Mouse (Mus musculus): ENCODE data around the gene Gm49378.
A peak's percentile ranks its signal among the peaks of the same experiment; 100 is the strongest.

Gm49378 gene

GRCm38 (mm10) chr14:55589771-55590448 is 47.8 kb downstream of the Gm49378 start:
- DNase-seq: no peak

DNA sequence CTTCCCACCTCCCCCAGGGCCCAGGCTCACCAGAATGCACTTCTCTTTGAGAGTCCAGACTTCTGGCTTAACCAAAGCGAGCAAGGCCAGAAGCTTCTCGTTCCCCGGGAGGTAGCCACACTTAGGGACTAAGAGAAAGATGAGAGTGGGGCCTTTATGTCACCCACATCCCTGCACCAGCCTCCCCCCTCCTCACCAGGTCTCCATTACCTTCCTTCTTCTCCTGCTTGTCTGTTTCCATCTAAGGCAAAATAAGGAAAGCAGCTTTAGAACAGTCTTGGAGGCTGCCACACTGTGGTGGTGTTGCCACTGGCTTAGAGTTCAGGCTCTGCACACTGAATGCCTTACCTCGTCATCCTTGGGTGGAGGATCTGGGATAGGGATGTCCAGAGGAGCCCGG is 48.4 kb downstream of the Gm49378 start:
- DNase-seq: no peak

- no peak for DNase-seq
Measured at GRCm38 (mm10) chr14:55586149-55586548, 51.5 kb downstream of the Gm49378 start.

- DNase-seq: no peak
Measured at GRCm38 (mm10) chr14:55585566-55585960, 52.1 kb downstream of the Gm49378 start.

- DNase-seq: peak; percentile 82 to 86
Measured at GRCm38 (mm10) chr14:55584702-55585565, 52.8 kb downstream of the Gm49378 start, which contains the start of gene Emc9. TSS of gene Emc9 (minus strand) at chr14:55585302.

DNA sequence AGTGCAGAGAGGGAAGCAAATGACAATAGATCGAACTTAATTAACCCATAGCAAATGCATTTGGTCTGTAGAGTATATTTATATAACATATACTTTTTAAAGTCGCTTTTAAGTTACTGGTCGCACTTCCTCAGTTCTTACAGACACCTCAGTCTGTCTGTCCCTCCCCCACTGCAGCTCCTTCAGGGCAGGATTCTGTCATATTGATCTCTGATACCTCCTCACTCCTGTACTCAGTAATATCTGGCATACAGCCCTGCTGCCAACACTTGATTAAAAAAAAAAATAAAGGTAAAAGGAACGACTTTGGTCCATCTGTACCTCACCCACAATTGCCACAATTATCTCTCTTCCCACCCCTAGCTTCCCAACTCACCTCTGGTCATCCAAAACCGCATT is 53.4 kb downstream of the Gm49378 start:
- no peak for DNase-seq

DNA sequence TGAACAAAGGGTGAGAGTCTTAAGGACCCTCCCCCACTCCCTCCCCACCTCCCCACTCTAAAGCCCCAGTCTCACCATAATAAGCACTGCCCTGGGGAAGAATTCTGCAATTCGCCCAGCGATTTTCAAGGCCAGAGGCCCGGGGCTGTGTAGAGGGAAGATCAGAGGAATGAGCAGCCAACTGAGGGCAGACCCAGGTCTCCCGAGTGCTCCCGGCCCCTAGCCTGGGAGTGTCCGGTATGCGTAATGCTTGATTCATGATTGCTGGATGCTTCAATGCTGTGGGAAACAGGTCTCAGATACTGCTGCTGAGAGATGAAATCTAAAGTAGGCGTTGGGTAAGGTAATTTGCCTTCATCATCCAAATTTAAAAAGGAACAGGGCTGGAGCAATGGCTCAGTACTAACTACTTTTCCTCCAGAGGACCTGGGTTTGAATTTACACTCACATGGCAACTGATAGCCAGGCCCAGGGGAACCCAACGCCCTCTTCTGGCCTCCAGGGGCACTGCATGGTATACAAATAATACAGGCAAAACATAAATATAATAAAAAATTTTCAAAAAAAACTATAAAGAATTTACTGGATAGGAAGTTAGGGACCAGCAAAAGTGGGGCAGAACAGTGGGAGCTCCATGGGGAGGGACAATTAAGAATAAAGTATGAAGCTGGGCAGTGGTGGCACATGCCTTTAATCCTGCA is 55.6 kb downstream of the Gm49378 start:
- no peak for DNase-seq

DNA sequence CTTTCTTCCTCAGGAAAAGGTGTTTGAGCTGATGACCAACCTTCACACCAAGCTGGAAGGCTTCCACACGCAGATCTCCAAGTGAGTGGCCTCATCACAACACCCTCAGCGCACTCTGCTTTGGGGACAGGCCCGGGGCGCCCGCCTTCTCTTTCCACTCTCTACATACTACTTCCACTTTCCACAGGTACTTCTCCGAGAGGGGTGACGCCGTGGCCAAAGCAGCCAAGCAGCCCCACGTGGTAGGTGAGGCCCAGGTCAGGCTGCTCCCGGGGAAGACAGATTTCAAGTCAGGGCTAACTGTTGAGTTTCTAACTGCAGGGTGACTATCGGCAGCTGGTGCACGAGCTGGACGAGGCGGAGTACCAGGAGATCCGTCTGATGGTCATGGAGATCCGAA is 57.0 kb downstream of the Gm49378 start:
- DNase-seq: no peak

DNA sequence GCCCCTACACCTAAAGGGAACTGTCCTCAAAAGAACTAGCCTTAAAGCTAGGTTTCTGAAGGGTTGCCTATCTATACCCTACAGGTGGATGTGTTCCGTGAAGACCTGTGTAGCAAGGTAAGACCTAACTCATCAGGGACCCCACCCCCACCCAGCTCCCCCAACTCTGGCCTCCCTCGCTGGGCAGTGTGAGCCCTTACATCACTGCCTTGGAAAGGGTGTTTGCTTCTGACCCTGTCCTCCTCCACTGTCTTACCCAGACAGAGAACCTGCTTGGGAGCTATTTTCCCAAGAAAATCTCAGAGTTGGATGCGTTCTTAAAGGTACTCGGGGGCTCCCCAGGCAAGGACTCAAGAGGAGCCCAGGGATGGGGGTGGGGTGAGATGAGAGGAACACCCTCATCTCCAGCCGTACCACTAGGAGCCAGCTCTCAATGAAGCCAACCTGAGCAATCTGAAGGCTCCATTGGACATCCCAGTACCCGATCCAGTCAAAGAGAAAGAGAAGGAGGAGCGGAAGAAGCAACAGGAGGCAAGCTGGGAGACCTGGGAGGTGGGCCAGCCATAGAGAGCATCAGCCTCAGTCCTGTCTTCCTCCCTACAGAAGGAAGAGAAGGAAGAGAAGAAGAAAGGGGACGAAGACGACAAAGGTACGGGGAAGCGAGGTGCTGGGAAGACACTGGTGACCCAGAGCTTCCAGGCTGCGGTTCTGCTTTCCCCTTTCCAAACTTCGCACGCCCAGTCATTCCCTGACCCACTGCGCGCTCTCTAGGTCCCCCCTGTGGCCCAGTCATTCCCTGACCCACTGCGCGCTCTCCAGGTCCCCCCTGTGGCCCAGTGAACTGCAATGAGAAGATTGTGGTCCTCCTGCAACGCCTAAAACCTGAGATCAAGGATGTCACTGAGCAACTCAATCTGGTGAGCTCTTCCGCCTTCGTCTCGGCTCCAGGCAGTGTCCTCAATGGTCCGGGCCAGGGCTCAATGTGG is 57.9 kb downstream of the Gm49378 start:
- DNase-seq: no peak

Measured in cerebellum, postnatal 10 days (tissue).